10 mouse cellular contexts compared by ENCODE assay signal in the genomic region with DNA sequence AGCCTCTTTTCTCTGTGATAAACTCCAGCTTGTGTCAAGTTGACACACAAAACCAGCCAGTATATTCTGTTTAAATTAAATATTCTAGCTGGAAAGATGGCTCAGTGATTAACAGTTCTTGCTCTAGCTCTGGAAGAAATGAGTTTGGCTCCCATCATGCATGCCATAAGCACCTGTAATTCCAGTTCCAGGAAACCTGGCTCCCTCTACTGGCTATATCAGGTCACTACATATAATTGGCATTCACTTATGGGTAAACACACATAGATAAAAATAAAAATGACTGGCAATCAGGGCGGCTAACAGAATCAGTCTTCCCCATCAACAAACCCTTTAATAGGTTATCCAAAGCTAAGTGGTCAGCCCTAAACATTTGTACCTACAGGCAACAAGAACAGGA.
A peak's percentile ranks its signal among the peaks of the same experiment; 100 is the strongest.
DNase-seq lines count a peak whose midpoint lies in the region; ATAC-seq and TF ChIP-seq lines count a peak whose summit lies in the region.
"Had no signal": no experiment of that assay in that cellular context is flagged by ENCODE, and none has a peak within 500 bp of the region (broad histone marks: within the 10 kb centered on the region; RNA-seq: fewer than 3 reads in every experiment).

No protein-coding gene starts in this region.

- TF ChIP-seq POLR2A in brain, embryonic 14.5 days (IDR thresholded peaks at IDR 0.05; ENCODE audit: borderline replicate concordance, extremely low read depth, insufficient read depth, insufficient read length, poor library complexity, severe bottlenecking) = no peak

- DNase-seq in heart, postnatal 0 days (ENCODE audit: low spot score) = no peak
- DNase-seq in heart, adult 18-20 months = no peak
- peak; percentile 43 for DNase-seq in midbrain, embryonic 14.5 days
- peak; percentile 33 for DNase-seq in brain, embryonic 14.5 days (ENCODE audit: low read depth)
- peak; percentile 40 for DNase-seq in retina, postnatal 1 day
- no peak for DNase-seq in thymus, postnatal 14 days
- no peak for DNase-seq in testis, postnatal 10 days (ENCODE audit: low spot score)
- DNase-seq: cerebellum, adult 8-10 months had no signal

- no peaks in the 10 kb centered on the region for H3K4me1 ChIP-seq in heart, postnatal 0 days (ENCODE audit: control insufficient read depth, insufficient read depth)
- H3K4me1 ChIP-seq in midbrain, embryonic 14.5 days (ENCODE audit: control insufficient read depth, insufficient read depth, low read length) = no peaks in the 10 kb centered on the region
- H3K4me1 ChIP-seq in midbrain, embryonic 13.5 days (replicated peaks) = no peaks in the 10 kb centered on the region
- H3K4me1 ChIP-seq: limb, embryonic 15.5 days had no signal

- TF ChIP-seq EP300 in heart, postnatal 0 days (IDR thresholded peaks at IDR 0.05; ENCODE audit: low read depth) = no peak

- peak; percentile 33 for TF ChIP-seq CTCF in heart, postnatal 0 days (IDR thresholded peaks at IDR 0.05; ENCODE audit: low read depth)
- TF ChIP-seq CTCF in brain, embryonic 14.5 days (IDR thresholded peaks at IDR 0.05; ENCODE audit: borderline replicate concordance, extremely low read depth, insufficient read depth, insufficient read length) = peak; percentile 34; the same call in 1 of the 2 replicates

- 25% methylated on average over 1 of the region's 1 CpGs for WGBS in heart, postnatal 0 days
- 44% methylated on average over 1 of the region's 1 CpGs for WGBS in midbrain, embryonic 14.5 days
- WGBS in midbrain, embryonic 13.5 days = 54% methylated on average over 1 of the region's 1 CpGs

- ATAC-seq in heart, postnatal 0 days (ENCODE audit: insufficient read depth, low read depth) = no peak
- no peak for ATAC-seq in midbrain, embryonic 14.5 days (ENCODE audit: low FRiP score, low TSS enrichment)
- ATAC-seq in midbrain, embryonic 13.5 days = no peak

- no peak overlapping the region for H3K4me2 ChIP-seq in heart, postnatal 0 days (ENCODE audit: low read depth, low read length)
- H3K4me2 ChIP-seq in midbrain, embryonic 14.5 days (ENCODE audit: low read length) = no peak overlapping the region
- H3K4me2 ChIP-seq in midbrain, embryonic 13.5 days (replicated peaks) = no peak overlapping the region
- H3K4me2 ChIP-seq: limb, embryonic 15.5 days had no signal

- H3K9me3 ChIP-seq in heart, postnatal 0 days (replicated peaks; ENCODE audit: control insufficient read depth, low read length) = no peaks in the 10 kb centered on the region
- H3K9me3 ChIP-seq in midbrain, embryonic 14.5 days (ENCODE audit: control insufficient read depth, low read length) = no peaks in the 10 kb centered on the region
- no peaks in the 10 kb centered on the region for H3K9me3 ChIP-seq in midbrain, embryonic 13.5 days
- H3K9me3 ChIP-seq: limb, embryonic 15.5 days had no signal

- no peak overlapping the region for H3K4me3 ChIP-seq in heart, postnatal 0 days (ENCODE audit: low read depth, low read length)
- no peak overlapping the region for H3K4me3 ChIP-seq in midbrain, embryonic 14.5 days (replicated peaks; ENCODE audit: low read depth, low read length)
- H3K4me3 ChIP-seq in midbrain, embryonic 13.5 days (replicated peaks) = no peak overlapping the region
- H3K4me3 ChIP-seq: limb, embryonic 15.5 days had no signal

- H3K27ac ChIP-seq in heart, postnatal 0 days (ENCODE audit: low read depth) = no peak overlapping the region
- no peak overlapping the region for H3K27ac ChIP-seq in midbrain, embryonic 14.5 days (replicated peaks; ENCODE audit: low read depth, low read length)
- no peak overlapping the region for H3K27ac ChIP-seq in midbrain, embryonic 13.5 days
- H3K27ac ChIP-seq: limb, embryonic 15.5 days had no signal

- no peaks in the 10 kb centered on the region for H3K27me3 ChIP-seq in heart, postnatal 0 days (ENCODE audit: control insufficient read depth, insufficient read depth, low read length)
- no peaks in the 10 kb centered on the region for H3K27me3 ChIP-seq in midbrain, embryonic 14.5 days (ENCODE audit: control insufficient read depth, insufficient read depth, low read length)
- no peaks in the 10 kb centered on the region for H3K27me3 ChIP-seq in midbrain, embryonic 13.5 days
- H3K27me3 ChIP-seq: limb, embryonic 15.5 days had no signal

- H3K9ac ChIP-seq in heart, postnatal 0 days (replicated peaks; ENCODE audit: low read depth, low read length) = no peak overlapping the region
- H3K9ac ChIP-seq in midbrain, embryonic 14.5 days (replicated peaks; ENCODE audit: low read length) = no peak overlapping the region
- H3K9ac ChIP-seq in midbrain, embryonic 13.5 days (replicated peaks) = no peak overlapping the region
- H3K9ac ChIP-seq: limb, embryonic 15.5 days had no signal

- H3K36me3 ChIP-seq in heart, postnatal 0 days (replicated peaks; ENCODE audit: control insufficient read depth, insufficient read depth, low read length) = no peaks in the 10 kb centered on the region
- no peaks in the 10 kb centered on the region for H3K36me3 ChIP-seq in midbrain, embryonic 14.5 days (ENCODE audit: control insufficient read depth, insufficient read depth, low read length)
- H3K36me3 ChIP-seq in midbrain, embryonic 13.5 days = no peaks in the 10 kb centered on the region
- H3K36me3 ChIP-seq: limb, embryonic 15.5 days had no signal

Comparison
In these comparisons a context has a peak if more than half of its experiments do, and no peak if none do; other contexts are left out.
1. DNase-seq: peak in midbrain, embryonic 14.5 days (single experiment), brain, embryonic 14.5 days (single experiment) and retina, postnatal 1 day (single experiment); none in heart, postnatal 0 days (single experiment), heart, adult 18-20 months (0 of 2), thymus, postnatal 14 days (single experiment) and testis, postnatal 10 days (single experiment).